Mouse (Mus musculus) liver, adult 2 months (tissue): ENCODE data around the gene Pkd1l3. TPM values are rescaled to one million over a fixed set of nuclear protein-coding genes. Genes with fewer than 3 reads are reported as not detected.
A peak's percentile ranks its signal among the peaks of the same experiment; 100 is the strongest.

Experiments
- DNase-seq: peaks from one replicate; pipeline ENCODE4 v3.0.0-alpha.2; 2011; ENCODE audit warnings: low read depth, low spot score; ENCODE audit errors: extremely low read depth
- H3K27ac ChIP-seq: fragments of 200-500 bp; replicated peaks from 2 replicates; pipeline ENCODE4 v1.5.1; 2012; ENCODE audit warnings: low read depth, mild to moderate bottlenecking, control low read depth, inconsistent platforms, low read length; ENCODE audit not compliant: insufficient read depth
- H3K27me3 ChIP-seq: fragments of 200-500 bp; 2 replicates; pipeline ENCODE4 v1.6.1; 2012; ENCODE audit warnings: mild to moderate bottlenecking, moderate library complexity, low read length, inconsistent platforms; ENCODE audit not compliant: control insufficient read depth, insufficient read depth
- H3K36me3 ChIP-seq: fragments of 200-500 bp; 2 replicates; pipeline ENCODE4 v1.6.1; 2012; ENCODE audit warnings: low read length, inconsistent platforms; ENCODE audit not compliant: control insufficient read depth, insufficient read depth
- H3K4me1 ChIP-seq: fragments of 200-500 bp; 2 replicates; pipeline ENCODE4 v1.6.1; 2011; ENCODE audit warnings: low read length; ENCODE audit not compliant: control insufficient read depth, insufficient read depth
- H3K4me3 ChIP-seq: fragments of 200-500 bp; 2 replicates; pipeline ENCODE4 v1.5.1; 2011; ENCODE audit warnings: low read depth, mild to moderate bottlenecking, control low read depth, low read length, moderate library complexity; ENCODE audit not compliant: insufficient read depth
- H3K79me2 ChIP-seq: fragments of 200-500 bp; 2 replicates; pipeline ENCODE4 v1.6.1; 2012; ENCODE audit warnings: inconsistent platforms, mild to moderate bottlenecking, low read length, moderate library complexity; ENCODE audit not compliant: control insufficient read depth, insufficient read depth
- H3K9ac ChIP-seq: fragments of 200-500 bp; 2 replicates; pipeline ENCODE4 v1.6.1; 2012; ENCODE audit warnings: low read depth, mild to moderate bottlenecking, control low read depth, inconsistent platforms, low read length
- CTCF ChIP-seq: fragments of 200-500 bp; IDR thresholded peaks from 2 replicates; pipeline ENCODE4 v1.5.1; 2011; ENCODE audit warnings: low read depth, low read length, control low read depth
- POLR2A ChIP-seq: fragments of 200-500 bp; IDR thresholded peaks from 2 replicates; pipeline ENCODE4 v1.6.1; 2011; ENCODE audit warnings: low read length, control low read depth; ENCODE audit not compliant: insufficient read depth; ENCODE audit errors: extremely low read depth
- whole genome bisulfite sequencing: fragments of 180-500 bp; shearing (Covaris S2); methylation state at CpG from one replicate; pipeline ENCODE4 v1.1.7; 2018; 5-methylcytosine and 5-hydroxymethylcytosine counted together
- polyA plus RNA-seq: library from polyadenylated mRNA; depleted of rRNA; stranded (reverse); fragments of >200 nt; gene quantifications from 2 replicates; pipeline ENCODE4 v1.2.3, GENCODE M21; 2012
- total RNA-seq: library from RNA; depleted of rRNA; stranded (reverse); fragments of >200 nt; gene quantifications from 2 replicates; pipeline ENCODE4 v1.2.3, GENCODE M21; 2014

Gene Pkd1l3
- total and polyA plus RNA-seq, 2 experiments, result not detected

- peak within 1 kb of the TSS; percentile 55 for H3K4me3 ChIP-seq
- peaks cover 4% of the 10 kb centered on the region for H3K4me1 ChIP-seq
- H3K9ac ChIP-seq, result peak within 1 kb of the TSS; percentile 64
- no peaks in the 10 kb centered on the region for H3K79me2 ChIP-seq
- under 1% methylated on average over 42 of the region's 42 CpGs for WGBS
- H3K36me3 ChIP-seq, result no peaks in the 10 kb centered on the region; the same call in 1 of the 2 replicates
- DNase-seq, result peak; percentile 88
- TF ChIP-seq CTCF (no peak), POLR2A (peak; percentile 89; the same call in 1 of the 2 replicates)
- no peaks in the 10 kb centered on the region for H3K27me3 ChIP-seq
- H3K27ac ChIP-seq, result peak within 1 kb of the TSS; percentile 62
Observed at GRCm38 (mm10) chr8:109608271-109609152, 5.8 kb upstream of the Pkd1l3 start, which contains the start of gene Dhodh. Gene Dhodh, minus strand, starts transcription at chr8:109608673.

- peak overlapping the region; percentile 62 for H3K27ac ChIP-seq
- no peaks in the 10 kb centered on the region for H3K79me2 ChIP-seq
- no peaks in the 10 kb centered on the region for H3K27me3 ChIP-seq
- H3K4me1 ChIP-seq, result peaks cover 5% of the 10 kb centered on the region
- no peak for TF ChIP-seq CTCF
- no peak for TF ChIP-seq POLR2A
- H3K4me3 ChIP-seq, result peak overlapping the region; percentile 13
- WGBS, result 9% methylated on average over 5 of the region's 5 CpGs
- DNase-seq, result peak; percentile 66
- H3K9ac ChIP-seq, result peak overlapping the region; percentile 27
- H3K36me3 ChIP-seq, result no peaks in the 10 kb centered on the region; the same call in 1 of the 2 replicates
Observed at GRCm38 (mm10) chr8:109609153-109609502, 5.2 kb upstream of the Pkd1l3 start.

GRCm38 (mm10) chr8:109615569-109615968, 1.3 kb downstream of the Pkd1l3 start:
- Histone ChIP-seq H3K36me3 (no peaks in the 10 kb centered on the region), H3K79me2 (no peaks in the 10 kb centered on the region), H3K9ac (no peak overlapping the region), H3K4me3 (no peak overlapping the region), H3K27me3 (no peaks in the 10 kb centered on the region), H3K27ac (no peak overlapping the region), H3K4me1 (peaks cover 2% of the 10 kb centered on the region; the same call in 1 of the 2 replicates)
- DNase-seq, result no peak
- no peak for TF ChIP-seq POLR2A
- TF ChIP-seq CTCF, result no peak
- 85% methylated on average over 3 of the region's 3 CpGs for WGBS

GRCm38 (mm10) chr8:109628638-109629037, 14.3 kb downstream of the Pkd1l3 start:
- DNase-seq, result no peak
- WGBS, result 57% methylated on average over 6 of the region's 6 CpGs
- Histone ChIP-seq H3K79me2 (no peaks in the 10 kb centered on the region), H3K4me1 (no peaks in the 10 kb centered on the region), H3K27ac (no peak overlapping the region), H3K36me3 (no peaks in the 10 kb centered on the region), H3K27me3 (no peaks in the 10 kb centered on the region), H3K4me3 (no peak overlapping the region), H3K9ac (no peak overlapping the region)
- no peak for TF ChIP-seq CTCF
- no peak for TF ChIP-seq POLR2A

- TF ChIP-seq CTCF (no peak), POLR2A (no peak)
- Histone ChIP-seq H3K9ac (no peak overlapping the region), H3K4me3 (no peak overlapping the region), H3K79me2 (no peaks in the 10 kb centered on the region), H3K27ac (no peak overlapping the region), H3K4me1 (no peaks in the 10 kb centered on the region), H3K27me3 (no peaks in the 10 kb centered on the region), H3K36me3 (no peaks in the 10 kb centered on the region)
- DNase-seq, result no peak
- 84% methylated on average over 5 of the region's 5 CpGs for WGBS
Observed at GRCm38 (mm10) chr8:109632498-109632897, 18.2 kb downstream of the Pkd1l3 start.

GRCm38 (mm10) chr8:109635146-109635545, 20.8 kb downstream of the Pkd1l3 start:
- no peaks in the 10 kb centered on the region for H3K27me3 ChIP-seq
- WGBS, result 91% methylated on average over 8 of the region's 8 CpGs
- H3K27ac ChIP-seq, result no peak overlapping the region
- DNase-seq, result no peak
- no peak overlapping the region for H3K4me3 ChIP-seq
- no peaks in the 10 kb centered on the region for H3K79me2 ChIP-seq
- no peaks in the 10 kb centered on the region for H3K36me3 ChIP-seq
- TF ChIP-seq CTCF (no peak), POLR2A (no peak)
- H3K9ac ChIP-seq, result no peak overlapping the region
- no peaks in the 10 kb centered on the region for H3K4me1 ChIP-seq
